Mouse (Mus musculus): ENCODE measurements around the gene Six1.

- TF ChIP-seq CTCF (IDR thresholded peaks at IDR 0.05; ENCODE audit: control insufficient read depth, insufficient read depth, insufficient replicate concordance, low read depth, low read length) (no peak), POLR2A (IDR thresholded peaks at IDR 0.05; ENCODE audit: control insufficient read depth, low read depth, low read length) (no peak)
These were observed 30.1 kb upstream of the Six1 start for GRCm38 (mm10) chr12:73083773-73084172.

Measured in testis, adult 2 months (tissue).